Mouse (Mus musculus): ENCODE data around the gene Tbce.
"Not testable (repeated sequence)": the region's sequence is repeated elsewhere in the genome, so short reads cannot be mapped to it uniquely, and the experiment has no call there.

Gene Tbce

DNA sequence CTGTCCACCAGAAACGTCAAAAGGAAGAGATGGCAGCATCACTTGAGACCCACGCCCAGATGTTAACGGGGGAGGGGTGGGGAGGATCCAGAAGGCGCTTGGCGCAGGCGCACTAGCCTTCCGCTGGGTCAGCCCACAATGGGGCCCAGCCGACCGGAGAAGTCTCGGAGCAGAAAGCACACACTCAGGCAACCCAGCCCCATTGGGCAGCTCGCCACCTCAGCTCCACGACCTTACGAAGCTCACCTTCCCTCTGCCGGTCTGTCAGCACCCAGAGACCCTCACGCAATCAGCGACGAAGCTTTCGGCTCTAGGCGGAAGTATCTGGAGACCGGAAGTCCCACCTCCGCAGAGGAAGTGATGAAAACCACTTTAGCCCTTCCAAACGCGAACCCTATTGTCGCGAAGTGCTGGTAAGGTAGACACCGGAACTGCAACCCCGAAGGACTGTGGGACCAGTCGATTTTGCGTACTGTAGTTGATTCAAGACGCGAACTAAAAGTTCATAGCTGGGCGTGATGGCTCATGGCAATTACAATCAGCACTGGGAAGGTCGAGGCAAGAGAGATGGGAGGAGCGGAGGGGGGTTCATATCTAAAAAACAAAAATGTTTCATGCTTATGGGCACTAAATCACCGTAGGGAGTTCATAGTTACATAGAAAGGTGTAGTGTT, at the start of gene Tbce:
Gene Tbce, minus strand, starts transcription at position 347 of the 674 bp plus-strand sequence.
- DNase-seq, result peak; percentile 92

DNA sequence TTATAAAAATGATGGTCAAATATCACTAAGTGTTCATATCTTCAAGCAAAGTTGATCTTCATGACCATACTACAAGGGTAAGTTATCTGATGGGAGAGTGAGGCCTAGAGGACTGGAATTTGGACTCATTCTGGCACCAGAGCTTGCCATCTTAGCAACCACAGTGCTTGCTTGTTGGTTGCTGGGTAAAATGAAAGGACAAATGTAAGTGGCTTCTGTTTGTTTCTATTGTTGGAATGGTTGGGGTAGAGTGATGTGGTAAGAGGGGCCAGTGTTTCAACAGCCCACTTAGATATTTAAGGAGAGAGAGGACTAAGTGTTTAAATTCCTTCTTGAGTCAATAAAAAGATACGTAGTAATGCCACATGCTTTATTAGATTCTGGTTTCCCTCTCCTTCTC, 49.2 kb upstream of the Tbce start:
- no peak for DNase-seq

DNA sequence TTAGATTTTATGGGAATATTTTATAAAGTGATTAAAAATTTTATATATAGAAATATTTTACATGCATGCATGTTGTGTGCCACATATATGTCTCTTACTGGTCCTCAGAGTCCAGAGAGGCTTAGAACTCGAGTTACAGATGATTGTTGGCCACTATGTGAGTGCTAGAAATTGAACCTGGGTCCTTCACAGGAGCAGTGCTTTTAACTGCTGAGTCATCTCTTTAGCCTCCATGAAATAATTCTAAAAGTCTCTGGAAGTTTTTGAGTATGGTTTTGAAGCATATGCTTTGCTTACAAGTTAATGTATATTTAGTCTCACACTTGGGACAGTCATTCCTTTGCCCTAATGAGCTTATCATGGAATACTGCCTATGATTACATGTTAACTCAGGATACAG, 35.9 kb upstream of the Tbce start:
- DNase-seq, result no peak

DNA sequence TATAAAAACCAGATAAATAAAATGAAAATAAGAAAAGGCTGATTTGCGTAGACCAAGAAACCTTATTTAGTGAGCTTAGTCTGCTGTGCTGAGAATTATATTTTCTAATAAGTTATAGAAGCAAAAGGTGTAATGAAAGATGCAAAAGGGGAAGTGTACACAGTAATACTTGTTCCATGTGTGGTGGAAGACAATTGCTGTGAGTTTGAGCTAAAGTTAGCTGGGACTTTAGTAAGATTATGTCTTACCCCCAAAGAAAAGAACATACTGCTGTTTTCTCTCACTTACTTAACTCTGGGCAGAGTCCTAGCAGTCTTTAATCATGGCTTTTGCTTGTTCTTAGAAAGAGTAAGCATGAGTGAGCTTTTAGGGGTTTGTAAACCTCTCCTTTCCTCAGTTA, 34.9 kb upstream of the Tbce start:
- no peak for DNase-seq

DNA sequence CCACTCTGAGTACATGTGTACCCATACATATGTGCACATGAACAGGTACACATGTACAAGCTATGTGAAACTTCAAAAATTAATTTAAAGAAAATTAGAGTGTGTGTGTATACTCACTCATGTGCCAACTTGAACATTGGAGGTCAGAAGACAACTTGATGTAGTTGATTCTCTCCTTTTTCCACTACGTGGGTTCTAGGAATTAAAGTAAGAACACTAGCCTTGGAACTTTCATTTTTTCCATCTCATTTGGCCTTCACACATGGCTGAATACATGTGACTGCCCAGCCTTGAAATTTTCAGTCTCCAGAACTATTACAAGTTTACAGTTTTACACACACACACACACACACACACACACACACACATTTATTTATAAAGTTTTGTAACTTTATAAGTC, 29.9 kb upstream of the Tbce start:
- DNase-seq, result no peak

DNA sequence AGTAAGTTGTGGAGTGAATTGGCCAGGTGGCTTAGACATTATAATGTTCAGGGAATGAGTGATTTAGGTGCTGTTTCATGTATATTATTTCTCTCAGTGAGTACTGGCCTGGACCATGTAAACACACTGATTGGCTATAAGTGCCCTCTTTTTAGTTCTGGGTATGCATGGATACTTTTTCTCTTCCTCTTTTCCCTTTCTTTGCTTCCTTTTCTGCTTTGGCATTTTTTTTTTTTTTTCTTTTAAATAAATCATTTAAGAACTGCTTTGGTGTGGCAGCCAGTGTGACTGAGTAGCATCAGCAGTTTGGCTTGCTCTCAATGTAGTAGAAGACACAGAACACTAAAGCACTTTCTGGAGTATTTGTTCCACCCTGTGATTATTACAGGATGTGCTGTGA, 28.6 kb upstream of the Tbce start:
- DNase-seq, result no peak

DNA sequence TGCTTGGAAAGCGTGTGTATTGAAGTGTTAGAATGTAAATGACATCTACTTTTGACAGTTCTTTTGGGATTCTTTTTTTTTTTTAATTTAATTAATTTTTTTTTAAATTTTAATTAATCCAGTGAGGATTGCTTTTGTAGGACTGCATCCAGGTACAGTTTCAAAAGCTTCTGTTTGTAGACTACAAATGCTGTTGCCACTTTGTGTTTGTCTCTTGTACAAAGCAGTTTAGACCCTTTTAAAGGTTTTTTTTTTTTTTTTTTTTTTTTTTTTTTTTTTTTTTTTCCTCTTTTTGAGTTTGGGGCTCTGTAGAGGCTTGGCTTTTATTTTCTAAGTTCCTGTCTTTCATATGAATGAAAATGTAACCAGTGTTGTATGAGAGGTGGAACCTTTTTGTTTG, 26.3 kb upstream of the Tbce start:
- no peak for DNase-seq

DNA sequence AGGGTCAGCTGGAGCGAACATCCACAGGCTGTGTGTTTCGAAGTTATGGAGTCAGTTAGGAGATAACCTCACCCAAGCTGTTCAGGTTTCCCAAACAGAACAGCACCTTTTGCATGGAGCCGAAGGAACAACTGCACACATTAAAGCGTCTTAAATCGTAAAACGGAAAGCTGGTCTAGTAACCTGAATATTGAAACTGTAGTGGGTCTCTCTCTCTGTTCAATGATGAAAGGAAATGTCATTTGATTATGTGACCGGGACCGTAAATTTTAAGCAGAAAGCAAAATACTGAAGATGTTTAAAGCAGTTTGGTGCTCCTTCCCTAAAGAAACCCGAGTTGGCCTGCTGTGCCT, 25.6 kb upstream of the Tbce start:
- no peak for DNase-seq

DNA sequence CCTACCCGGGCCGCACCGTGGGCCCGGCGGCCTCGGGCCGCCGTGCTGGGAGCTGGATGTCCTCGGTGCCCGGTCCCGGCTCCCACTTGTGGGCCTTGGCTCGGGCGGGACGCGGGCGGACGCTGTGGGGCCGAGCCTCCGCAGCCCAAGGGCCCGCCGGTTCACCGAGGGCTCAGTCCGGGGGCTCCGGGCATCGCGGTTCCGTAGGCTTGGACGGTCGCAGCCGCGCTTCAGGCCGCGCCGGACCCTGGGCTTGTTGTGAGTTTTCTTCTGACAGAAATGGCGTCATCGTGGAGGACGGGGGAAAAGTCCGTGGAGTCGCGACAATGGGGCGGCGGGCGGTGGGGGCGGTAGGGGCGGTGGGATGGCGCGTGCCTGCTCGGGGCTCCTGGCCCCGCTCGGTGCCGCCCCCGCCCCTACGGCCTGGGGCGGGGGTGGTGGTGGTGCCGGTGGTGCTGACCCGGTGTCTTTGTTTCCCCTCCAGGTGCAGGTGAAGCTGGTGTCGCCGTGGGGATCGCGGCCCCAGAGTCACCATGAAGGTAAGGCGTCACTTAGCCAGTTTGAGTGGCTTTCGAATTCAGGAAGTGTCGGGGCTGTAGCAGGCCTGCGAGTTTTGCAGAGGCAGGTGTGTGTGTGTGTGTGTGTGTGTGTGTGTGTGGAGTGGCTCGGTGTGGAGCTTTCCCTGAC, 25.0 kb upstream of the Tbce start:
- peak; percentile 66 for DNase-seq

DNA sequence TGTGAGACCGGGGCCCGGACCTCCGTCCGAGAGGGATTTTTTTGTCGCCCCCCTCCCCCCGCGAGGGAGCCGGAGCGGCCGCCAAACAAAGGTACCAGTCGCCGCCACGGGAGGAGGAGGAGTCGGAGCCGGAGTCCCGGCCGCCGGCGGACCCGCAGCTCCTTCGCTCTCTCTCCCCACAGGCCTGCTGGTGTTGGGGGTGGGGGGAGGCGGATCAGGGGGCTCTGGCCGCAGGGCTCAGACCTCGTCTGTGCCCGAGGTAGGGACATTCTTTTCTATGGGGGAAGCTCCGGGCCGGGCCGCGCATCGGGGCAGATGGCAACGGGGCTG, 24.5 kb upstream of the Tbce start:
- no peak for DNase-seq

DNA sequence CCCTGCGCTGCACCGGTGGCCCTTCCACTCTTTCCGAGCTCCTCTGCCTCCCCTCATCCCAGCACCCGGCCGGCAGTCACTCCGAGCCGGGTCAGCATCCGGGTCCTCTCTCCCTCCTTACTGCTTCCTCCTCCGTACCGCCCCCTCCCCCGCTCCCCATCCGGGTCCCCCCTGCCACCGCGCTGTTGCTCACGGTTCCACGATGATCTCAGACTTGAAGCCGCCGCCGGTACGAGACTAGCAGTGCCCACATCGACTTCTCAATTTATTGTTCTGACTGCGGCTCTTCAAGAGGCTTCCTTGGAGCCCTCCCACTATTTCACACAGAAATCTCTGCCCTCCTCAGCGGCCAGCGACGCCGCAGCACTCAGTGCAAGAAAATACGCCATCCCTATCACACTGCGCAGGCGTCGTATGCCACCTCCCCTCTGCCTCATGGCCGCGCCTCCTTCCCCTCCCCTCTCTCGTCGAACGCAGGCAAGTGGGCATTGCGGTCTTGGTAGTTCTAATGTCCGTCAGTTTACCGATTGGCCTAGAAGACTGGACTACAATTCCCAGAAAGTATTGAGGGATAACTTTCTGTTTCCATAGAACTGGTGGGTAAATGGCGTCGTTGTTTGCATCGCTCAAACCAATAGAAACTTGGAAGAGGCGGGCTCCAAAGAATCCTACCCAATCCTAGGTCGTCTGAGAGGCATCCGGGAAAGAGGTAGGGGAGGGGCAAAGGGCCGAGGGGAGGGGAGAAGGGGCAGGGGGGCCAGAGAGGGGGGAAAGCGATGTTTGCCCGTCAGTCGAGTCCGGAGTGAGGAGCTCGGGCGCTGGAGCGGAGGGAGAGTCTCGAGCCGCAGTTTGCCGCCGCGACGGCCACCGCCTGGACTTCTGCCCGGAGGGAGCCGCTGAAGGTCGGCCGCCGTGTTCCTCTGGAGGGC, 23.8 kb upstream of the Tbce start, which contains the start of the genes Arid4b and Ggps1:
Gene Arid4b, plus strand, starts transcription at position 220 of the 929 bp plus-strand sequence.
Gene Ggps1, minus strand, starts transcription at position 476 of the 929 bp plus-strand sequence.
- peak; percentile 99 for DNase-seq

DNA sequence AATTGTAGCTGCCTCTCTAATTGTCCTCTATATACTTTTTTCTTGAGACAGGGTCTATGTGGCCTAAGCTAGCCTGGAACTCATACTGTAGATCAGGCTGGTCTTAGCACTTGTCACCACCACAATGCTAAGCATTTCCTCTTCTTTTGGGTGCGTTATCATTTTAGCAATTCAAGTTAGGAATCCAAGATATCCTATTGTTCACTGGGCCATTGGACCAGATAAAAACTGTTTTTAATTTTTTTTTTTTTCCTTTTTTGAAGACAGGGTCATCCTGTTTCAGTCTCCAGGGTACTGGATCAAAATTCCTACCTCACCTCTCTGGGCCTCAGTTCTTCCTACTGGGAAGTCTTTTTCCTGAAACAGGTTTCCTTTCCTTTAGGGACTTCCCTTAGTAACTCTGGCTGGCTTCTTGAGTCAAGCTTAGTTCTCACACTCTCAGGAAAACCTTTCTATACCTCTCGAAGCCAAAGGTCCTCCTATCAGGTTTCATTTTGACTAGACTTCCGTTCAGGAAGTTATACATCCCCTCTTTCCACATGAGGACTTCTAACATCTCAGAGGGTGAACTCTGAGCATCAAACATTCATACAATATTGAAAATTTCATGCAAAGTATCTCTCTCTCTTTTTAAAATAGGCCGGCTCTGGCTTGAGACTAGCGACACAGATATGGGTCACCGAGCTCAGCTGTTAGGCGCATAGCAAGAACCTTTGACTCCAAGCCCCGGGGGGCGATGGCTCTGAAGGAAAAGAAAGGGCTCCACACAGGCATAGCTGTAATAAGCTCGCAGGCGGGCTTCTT, 23.0 kb upstream of the Tbce start:
- peak; percentile 14 for DNase-seq

DNA sequence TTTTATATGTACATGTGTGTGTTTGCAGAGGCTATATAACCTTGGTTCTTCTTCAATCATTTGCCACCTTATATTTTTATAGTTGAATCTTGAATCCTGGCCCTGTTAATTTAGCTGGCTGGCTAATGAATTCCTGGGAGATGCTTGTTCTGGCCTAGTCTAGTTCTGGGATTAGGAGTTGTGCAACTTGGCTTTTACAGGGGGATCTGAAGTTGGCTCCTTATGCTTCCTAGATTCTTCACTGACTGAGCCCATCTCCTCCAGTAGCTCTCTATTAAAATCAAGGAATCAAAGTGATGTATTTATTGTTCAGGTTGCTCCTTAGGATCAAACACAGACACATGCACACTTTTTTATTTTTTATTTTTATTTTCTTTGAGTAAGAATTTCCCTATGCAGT, 20.1 kb upstream of the Tbce start:
- no peak for DNase-seq

DNA sequence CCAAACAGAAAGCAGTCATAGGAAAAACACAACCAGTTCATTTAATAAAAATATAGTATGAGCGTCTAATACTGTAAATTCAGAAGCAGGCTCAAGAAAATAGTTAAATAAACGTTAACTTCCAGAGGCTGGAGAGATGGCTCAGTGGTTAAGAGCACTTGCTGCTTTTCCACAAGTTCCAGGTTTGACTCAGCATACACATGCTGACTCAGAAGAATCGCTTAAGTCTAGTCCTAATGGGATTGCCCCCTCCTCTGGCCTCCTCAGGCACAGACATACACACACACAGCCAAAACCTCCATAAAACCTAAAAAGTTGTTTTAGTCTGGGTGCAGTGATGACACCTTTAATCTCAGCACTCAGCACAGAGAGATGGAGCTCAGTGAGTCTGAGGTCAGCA, 17.4 kb upstream of the Tbce start:
- DNase-seq, result no peak

DNA sequence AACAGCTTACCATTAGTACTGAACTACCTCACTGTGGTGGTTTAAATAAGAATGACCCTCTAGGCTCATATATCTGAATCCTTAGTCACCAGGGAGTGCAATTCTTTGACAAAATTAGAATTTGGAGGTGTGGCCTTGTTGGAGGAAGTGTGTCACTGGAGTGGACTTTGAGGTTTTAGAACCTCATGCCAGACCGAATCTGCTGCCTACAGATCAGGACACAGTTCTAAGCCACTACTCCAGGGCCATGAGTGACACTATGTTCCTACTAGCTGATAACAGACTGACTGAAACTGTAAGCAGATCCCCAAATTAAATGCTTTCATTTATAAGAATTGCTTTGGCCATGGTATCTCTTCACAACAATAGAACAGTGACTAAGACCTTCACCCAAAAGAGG, 10.4 kb upstream of the Tbce start:
- no peak for DNase-seq

DNA sequence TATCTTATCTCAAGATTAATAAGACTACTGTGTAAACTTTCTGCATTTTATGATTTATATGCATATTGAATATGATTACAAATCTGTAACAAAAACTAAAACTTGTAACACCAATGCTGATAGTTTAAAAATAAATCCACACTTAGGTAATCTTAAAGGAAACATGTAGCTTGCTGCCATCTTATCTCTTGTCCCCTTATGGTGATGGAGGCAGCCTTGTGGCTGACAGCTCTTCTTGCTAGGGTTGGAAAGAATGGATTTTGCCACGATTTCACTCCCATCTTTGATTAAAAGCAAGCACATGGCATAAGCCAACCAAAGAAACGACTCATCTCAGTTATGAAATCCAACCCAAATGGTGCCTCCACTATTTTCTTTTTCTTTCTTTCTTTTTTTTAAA, 5.1 kb upstream of the Tbce start:
- no peak for DNase-seq

DNA sequence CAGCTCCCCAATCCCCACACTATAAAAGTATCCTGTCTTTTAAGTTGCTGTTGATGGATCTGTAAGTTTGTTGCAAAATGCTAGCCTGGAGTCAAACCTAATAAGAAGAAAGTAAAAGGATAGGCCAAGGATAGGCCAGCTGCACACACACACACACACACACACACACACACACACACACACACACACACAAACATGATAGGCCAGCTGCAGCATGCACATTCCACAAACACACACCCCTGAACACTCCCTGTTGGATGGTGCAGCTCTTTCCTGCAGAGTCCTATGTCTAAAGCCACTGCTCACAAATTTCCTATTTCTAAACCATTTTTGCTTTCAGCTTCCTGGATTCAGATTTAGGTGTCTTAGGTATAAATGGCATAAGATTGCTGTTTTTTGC, 4.4 kb upstream of the Tbce start:
- DNase-seq, result no peak

DNA sequence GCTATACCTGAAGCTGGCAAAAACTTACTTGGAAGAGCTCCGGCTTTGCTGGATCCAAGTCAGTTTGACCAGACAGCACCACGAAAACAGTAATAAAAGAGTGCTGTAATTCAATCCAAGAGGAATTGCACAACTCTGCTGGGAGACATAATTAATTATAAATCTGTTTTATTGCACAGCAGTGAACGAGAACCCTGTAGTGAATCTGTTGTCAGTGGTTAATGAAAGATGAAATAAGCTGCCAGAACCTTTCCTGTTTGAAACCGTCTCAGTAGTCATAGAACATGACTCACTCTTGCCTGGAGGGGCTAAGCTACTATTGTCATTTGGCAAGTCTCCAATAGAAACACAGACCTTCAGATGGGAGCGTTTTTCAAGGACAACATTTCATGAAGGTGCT, 748 bp upstream of the Tbce start:
- DNase-seq, result peak; percentile 17

DNA sequence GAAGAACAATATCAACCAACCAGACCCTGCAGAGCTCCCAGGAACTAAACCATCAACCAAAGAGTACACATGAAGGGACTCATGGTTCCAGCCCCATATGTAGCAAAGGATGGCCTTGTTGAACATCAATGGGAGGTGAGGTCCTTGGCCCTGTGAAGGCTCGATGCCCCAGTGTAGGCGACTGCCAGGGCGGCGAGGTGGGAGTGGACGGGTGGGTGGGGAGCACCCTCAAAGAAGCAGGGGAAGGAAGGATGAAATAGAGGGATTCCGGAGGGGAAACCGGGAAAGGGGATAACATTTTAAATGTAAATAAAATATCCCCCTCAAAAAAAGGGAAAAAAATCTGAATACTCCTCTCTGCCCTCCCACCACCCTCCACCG, 537 bp downstream of the Tbce start:
- DNase-seq, result no peak

DNA sequence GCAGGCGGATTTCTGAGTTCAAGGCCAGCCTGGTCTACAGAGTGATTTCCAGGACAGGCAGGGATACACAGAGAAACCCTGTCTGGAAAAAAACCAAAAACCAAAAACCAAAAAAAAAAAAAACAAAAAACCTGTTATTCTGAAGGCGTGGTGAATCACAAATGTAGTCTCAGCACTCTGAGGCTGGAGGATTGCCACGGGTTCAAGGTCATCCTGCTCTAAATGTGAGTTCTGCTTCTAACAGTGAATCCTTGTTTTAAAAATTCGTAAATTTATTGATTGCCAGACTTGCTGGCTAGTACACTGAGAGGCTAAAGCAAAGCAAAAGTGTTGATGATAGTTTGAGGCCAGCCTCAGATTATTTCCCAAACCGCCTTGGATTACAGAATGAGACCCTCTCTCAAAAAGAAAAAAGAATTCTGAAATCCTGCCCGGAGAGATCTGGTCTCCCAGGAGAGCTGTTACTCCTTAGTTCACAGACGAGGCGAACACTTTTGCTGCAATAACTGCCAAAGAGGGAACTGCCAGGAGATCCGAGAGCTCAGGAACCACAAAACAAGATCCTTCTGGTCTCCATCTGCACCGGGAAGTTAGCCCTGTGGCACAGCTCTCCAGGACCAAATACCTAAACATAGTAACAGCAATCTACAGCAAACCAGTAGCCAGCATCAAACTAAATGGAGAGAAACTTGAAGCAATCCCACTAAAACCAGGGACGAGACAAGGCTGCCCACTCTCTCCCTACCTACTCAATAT, 3.4 kb downstream of the Tbce start:
- DNase-seq, result no peak

DNA sequence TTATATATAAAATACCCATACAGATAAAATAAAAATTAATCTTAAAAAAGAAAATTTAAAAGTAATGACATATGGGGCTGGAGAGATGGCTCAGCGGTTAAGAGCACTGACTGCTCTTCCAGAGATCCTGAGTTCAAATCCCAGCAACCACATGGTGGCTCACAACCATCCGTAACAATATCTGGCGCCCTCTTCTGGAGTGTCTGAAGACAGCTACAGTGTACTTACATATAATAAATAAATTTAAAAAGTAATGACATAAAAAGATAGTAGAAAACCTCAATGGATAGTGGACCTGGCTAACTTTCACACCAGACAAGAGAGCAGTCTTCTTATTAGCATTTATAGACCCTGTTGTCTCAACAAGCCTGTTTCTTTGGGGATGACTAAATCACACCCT, 4.1 kb downstream of the Tbce start:
- DNase-seq, result not testable (repeated sequence)

DNA sequence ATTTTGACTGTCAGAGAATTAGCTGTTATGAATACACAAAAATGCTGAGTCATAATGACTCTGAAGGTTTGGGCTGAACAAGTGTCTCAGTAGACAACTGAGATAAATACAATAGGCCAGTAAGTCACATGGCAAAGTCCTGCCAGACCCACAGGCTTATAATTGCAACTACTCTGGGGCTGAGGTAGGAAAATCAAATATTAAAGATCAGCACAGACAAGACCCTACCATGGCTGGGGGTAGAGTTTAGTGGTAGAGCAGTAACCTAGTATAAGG, 5.4 kb downstream of the Tbce start:
- DNase-seq, result no peak
